Mouse (Mus musculus): ENCODE data around the gene Ppm1k. TPM values are rescaled to one million over a fixed set of nuclear protein-coding genes. Genes with fewer than 3 reads are reported as not detected.
"Not testable (repeated sequence)": the region's sequence is repeated elsewhere in the genome, so short reads cannot be mapped to it uniquely, and the experiment has no call there.

Ppm1k gene
- total and polyA plus RNA-seq, 3 experiments = 1.3 to 58.6 (median 28.1) TPM

DNA sequence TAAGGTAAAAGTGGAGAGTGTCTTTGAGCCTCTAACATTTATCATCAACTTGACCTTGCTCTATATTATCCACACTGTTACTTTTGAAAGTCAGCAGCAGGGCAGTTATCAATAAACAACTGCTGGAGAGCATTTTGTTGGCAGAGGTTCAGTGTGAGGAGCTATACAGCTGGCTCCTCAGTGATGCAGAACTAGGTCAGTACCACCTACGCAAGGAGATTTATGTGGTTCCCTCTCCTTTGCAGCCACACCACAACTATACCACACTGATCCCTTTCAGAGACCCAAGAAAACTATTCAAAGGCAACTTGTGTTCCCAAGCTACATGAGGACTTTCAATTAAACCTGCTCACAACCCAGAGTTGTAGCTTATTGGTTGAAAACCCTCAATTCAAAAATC lies 3.8 kb downstream of the Ppm1k start:
- DNase-seq = peak; percentile 51

DNA sequence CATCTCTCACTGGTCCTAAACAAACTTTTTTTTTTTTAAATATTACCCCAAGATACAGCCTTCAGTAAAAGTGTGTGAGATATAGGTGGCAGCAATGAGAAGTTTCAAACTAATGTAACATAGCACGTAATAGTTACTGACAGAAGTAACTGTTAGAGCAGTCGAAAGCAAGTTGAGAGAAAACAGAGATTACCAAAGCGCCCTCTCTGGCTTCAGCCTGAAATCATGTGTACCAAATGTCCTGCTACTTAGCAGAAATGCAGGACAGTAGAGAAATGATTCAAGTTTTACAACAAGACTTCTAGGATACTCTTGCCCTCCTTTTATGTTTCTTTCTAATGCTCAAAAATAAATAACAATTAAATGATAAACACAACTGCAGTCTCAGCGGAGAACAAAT lies 4.3 kb downstream of the Ppm1k start:
- DNase-seq = no peak

DNA sequence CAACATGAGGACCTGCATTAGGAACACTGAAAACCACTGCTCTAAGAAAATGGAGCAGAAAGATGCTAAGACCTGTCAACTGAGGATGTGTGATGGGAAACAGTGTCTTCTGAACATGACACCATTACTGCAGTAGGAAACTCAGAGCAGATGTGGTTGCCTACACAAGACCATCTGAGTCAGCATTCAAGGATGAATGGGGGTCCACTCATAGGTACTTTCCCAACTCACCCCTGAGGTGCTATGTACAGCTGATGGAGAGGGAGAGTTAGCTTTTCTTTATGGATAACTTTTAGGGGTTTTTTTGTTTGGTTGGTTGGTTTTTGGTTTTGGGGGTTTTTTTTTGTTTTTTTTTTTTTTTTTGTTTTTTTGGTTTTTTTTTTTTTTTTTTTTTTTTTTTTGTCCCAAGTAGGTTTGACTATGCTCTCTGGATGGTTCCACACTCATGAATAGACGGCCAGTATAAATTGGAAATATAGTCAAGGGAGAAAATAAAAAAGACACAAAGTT lies 5.9 kb downstream of the Ppm1k start:
- no peak for DNase-seq

DNA sequence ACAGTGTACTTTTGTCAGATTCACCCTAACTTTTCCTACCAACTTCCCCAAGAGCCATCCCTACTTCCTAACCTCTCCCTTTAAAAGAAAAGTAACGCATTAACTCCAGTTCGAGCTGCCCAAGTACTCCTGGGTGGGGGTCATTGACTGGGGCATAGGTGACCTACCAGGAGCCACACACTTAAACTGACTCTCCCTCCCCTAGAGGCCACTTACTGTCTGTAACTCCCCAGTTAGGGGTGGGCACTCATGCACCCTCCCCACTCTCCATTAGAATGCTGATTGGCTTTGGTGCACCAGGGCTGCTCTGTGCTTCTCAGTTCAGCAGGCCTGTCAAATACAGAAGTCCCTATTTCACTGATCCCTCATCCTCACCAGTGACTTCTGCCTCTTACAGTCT lies 8.3 kb downstream of the Ppm1k start:
- DNase-seq = no peak

DNA sequence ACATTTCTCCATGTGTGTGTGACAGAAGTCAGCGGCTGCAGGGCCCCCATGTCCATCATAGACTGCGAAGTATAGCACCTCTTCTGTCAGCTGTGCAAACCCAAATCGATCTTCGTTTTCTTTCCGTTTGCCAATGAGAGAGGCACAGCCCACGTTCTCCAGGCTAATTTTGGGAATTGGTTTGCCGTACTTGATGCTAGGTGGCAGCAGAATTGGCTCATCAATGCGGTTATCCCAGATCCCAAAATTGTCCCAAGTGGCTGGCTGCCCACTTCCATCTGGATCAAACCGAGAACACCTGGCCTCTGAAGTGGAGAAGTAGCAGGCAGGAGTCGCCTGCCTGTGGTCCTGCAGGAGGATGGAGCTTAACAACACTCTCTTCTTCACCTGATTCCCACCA lies 10.5 kb downstream of the Ppm1k start:
- DNase-seq = no peak

DNA sequence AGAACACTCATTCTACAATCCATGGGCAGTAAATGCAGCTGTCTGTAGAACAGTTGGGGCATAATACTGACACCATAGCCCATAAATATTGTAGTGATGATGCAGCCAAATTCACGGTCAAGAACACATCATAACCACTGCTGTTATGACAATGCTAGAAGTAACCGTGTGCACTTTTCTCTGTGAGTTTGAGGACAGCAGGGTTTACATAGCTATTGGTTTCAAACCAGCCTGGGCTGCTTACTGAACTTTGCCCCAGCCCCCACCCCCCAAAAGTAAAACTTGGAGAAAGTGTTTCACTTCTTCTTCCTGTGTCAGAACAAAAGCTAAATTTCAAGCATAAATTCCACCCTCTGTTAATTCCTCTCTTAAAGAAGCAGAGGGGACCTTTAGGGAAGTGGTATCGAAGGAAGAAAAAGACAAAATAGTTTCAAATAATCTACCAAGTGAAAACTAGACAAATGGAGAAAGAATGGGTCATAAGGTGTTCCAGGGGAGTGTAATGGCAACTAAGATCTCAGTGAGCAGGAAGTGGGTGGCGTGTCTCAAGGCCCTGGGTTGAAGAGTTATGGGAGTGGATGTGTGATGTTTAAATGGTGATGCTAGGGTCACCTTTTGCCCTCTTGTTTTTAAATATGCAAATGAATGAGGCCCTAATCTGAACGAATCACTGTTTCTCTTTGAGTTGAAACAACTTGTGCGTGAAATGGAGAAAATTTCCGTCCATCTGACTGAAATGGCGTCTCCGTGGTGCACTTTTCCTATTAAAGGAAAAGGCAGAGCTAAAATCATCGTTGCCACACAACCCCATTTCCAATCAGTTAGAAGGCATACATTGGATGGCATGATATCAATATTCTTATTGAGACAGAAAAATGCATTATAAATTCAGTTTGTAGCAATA lies 14.3 kb downstream of the Ppm1k start:
- no peak for DNase-seq

DNA sequence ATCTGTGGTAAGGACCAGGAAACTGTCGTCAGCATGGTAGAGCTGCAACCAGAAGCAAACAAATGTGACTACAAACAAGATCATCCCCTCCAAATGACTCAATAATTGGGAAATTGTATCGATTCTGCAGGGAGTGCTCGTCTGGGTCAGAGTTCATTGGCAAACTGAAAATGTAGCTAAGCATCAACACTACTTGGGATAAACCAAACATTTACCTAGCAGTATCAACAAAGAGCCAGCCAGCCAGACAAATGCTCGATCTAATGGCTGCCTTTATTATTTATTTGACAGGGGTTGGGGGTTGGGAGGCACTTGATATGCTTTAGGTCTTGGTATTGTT lies 21.3 kb downstream of the Ppm1k start:
- no peak for DNase-seq

DNA sequence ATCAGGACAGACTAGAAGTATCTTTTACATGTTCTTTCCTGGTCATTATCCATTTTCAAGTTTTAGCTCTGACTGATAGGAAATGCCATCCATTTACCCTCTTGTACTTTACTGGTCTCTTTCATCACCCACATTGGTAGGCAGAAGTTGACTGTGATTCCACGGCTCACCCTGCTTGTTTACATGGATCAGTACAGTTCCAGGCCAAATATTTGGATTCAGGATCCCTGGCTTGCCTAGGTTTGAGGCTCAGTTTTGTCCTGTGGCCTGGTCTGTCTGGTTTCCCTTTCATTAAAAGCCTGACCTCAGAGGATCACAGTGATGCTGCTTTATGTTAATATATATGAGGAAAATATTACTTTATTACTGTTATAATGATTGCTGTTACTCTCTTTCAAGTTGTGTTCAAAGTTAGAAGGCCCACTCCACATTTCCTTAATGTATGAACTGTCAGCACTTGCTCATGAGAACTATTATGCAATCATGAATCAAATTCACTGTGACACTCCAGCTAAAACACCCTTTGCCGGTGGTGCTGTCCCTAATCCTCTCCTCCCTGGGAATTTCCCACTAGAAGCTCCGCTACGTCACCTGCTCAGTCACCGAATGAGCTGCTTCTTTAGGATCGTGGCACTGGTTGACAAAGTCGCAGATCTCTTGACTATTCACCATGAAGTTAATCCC lies 21.8 kb downstream of the Ppm1k start:
- DNase-seq = no peak

DNA sequence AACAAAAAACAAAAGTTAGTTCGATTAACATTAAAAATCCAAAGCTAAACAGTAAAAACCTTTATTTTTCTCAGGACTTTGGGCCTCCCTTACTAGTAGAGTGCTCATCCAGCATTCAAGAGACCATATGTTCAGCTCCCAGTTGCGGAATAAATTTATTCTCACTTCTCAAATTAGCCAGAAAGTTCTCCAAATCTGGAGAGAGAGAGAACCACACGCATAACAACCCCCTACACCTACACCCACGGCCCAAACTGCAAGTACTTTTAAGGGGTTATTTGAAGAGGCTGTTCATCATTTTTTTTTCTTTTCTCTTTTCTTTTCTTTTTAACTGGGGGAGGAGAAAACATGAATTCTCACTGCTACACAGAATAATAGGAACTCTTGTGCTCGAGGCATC lies 23.4 kb downstream of the Ppm1k start:
- DNase-seq = no peak

DNA sequence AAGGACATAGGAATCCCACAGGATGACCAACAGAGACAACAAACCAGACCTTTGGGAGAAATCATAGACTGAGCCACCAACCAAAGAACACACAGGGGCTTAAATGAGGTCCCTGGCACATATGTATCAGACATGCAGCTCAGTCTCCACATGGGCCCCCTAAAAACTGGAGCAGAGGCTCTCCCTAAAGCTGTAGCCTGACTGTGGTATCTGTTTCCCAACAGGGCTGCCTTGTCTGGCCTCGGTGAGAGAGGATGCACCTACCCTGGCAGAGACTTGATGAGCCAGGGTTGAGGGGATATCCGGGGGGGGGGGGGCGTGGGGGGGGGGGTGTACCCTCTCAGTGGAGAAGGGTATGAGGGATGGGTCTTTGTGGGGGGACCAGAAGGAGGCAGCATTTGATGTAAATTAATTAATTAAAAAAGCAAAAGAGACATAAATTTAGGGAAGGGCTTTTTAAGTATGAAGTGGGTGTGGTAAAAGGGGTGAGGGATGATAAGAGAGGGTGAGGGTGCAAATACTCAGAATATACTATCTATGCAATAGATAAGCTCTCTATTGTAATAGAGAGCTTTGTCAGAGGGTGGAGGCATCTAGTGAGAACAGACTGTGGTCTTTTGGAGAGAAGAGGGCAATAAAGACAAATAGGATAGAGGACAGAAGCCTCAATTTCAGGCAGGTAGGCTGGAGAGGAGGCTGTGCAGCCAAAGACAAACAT lies 31.4 kb downstream of the Ppm1k start:
- DNase-seq = no peak

DNA sequence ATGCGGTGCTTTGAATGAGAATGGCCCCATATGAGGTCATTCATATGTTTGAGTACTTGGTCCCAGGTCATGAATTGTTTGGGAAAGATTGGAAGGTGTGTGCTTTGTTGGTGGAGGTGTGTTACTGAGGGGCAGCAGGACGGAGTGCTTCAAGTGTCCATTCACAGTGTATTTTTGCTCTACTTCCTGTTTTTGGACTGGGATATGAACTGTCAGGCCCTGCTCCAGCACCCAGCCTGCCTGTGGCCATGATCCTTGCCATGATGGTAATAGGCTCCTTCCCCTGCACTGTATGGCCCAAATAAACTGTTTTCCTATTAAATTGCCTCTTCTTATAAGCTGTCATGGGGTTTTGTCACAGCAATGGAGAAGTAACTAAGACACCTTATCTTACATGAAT lies 36.1 kb downstream of the Ppm1k start:
- DNase-seq = no peak

DNA sequence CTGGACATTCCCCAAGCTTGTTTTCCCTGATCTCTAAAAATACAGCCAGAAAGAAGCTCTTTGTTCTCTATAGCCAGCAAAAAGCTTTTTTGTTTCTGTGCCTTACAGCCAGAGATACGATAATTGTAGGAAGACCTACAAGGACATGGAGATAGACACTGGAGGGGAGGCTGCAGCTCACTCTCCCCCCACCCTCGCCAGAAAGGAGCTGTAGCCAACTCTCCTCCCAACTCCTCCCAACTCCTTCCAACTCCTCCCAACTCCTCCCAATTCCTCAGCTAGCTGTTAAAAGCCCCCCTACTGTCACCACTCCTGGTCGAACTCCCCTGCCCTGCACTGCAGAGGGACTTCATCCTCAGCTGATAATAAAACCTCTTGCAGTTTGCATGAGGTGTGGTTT lies 67.1 kb downstream of the Ppm1k start:
- DNase-seq = not testable (repeated sequence)

Other genes starting within 250 kb of the Ppm1k start
- not detected for gene Vmn1r16, start 206.0 kb downstream of the Ppm1k start, total RNA-seq (2021)
- gene Vmn1r16, start 206.0 kb downstream of the Ppm1k start, polyA plus RNA-seq (2012; rRNA removed) = not detected in 2 replicates
- gene Vmn1r17, start 171.7 kb downstream of the Ppm1k start, total RNA-seq (2021) = not detected
- not detected in 2 replicates for gene Vmn1r17, start 171.7 kb downstream of the Ppm1k start, polyA plus RNA-seq (2012; rRNA removed)
- not detected for gene Vmn1r18, start 139.7 kb downstream of the Ppm1k start, total RNA-seq (2021)
- not detected in 2 replicates for gene Vmn1r18, start 139.7 kb downstream of the Ppm1k start, polyA plus RNA-seq (2012; rRNA removed)
- not detected for gene Vmn1r19, start 131.7 kb downstream of the Ppm1k start, total RNA-seq (2021)
- not detected in 2 replicates for gene Vmn1r19, start 131.7 kb downstream of the Ppm1k start, polyA plus RNA-seq (2012; rRNA removed)
- gene Vmn1r20, start 106.5 kb downstream of the Ppm1k start, total RNA-seq (2021) = not detected
- not detected in 2 replicates for gene Vmn1r20, start 106.5 kb downstream of the Ppm1k start, polyA plus RNA-seq (2012; rRNA removed)
- gene Herc6, start 45.5 kb upstream of the Ppm1k start, total RNA-seq (2021) = 10 to 100 TPM; 15.4 to 21.9 TPM
- gene Herc6, start 45.5 kb upstream of the Ppm1k start, polyA plus RNA-seq (2012; rRNA removed) = 23.6 and 24.8 TPM in 2 replicates
- 10 to 100 TPM; 17.2 to 19.8 TPM for gene Pyurf, start 156.6 kb upstream of the Ppm1k start, total RNA-seq (2021)
- 41.4 and 42.3 TPM in 2 replicates for gene Pyurf, start 156.6 kb upstream of the Ppm1k start, polyA plus RNA-seq (2012; rRNA removed)
- 10 to 100 TPM; 15.5 to 17.6 TPM for gene Lancl2, start 167.1 kb upstream of the Ppm1k start, total RNA-seq (2021)
- 2.4 and 2.9 TPM in 2 replicates for gene Lancl2, start 167.1 kb upstream of the Ppm1k start, polyA plus RNA-seq (2012; rRNA removed)

Data from adrenal gland, adult 2 months (tissue).